Mouse (Mus musculus) lung, embryonic 15.5 days (tissue): ENCODE measurements around the gene Clns1a. TPM values are rescaled to one million over a fixed set of nuclear protein-coding genes. Genes with fewer than 3 reads are reported as not detected.

ENCODE experiments used
- polyA plus RNA-seq: library from polyadenylated mRNA; unstranded; fragments of >200 nt; fragmentation: Nextera tagmentation; extraction: Ambion mirVana; gene quantifications from 2 replicates; pipeline ENCODE4 v1.2.1, GENCODE M21; 2015

The Clns1a gene
- polyA plus RNA-seq, 1 experiment from 2014 or later, result 191 TPM

Other genes with a start within 250 kb of the Clns1a start
- gene Kctd14, start 245.3 kb upstream of the Clns1a start, polyA plus RNA-seq, result 6.3 and 8.1 TPM in 2 replicates
- gene Ints4, start 215.7 kb upstream of the Clns1a start, polyA plus RNA-seq, result 48.9 and 53.4 TPM in 2 replicates
- 46.4 and 50.2 TPM in 2 replicates for gene Aamdc, start 117.1 kb upstream of the Clns1a start, polyA plus RNA-seq
- 20.9 and 21.9 TPM in 2 replicates for gene Rsf1, start 116.7 kb upstream of the Clns1a start, polyA plus RNA-seq
- 4.4 and 6.7 TPM in 2 replicates for gene Aqp11, start 41.7 kb downstream of the Clns1a start, polyA plus RNA-seq
- gene Pak1, start 91.9 kb downstream of the Clns1a start, polyA plus RNA-seq, result 15.3 and 16.2 TPM in 2 replicates
- not detected in 2 replicates for gene Gdpd4, start 223.3 kb downstream of the Clns1a start, polyA plus RNA-seq